Mouse (Mus musculus): Measurements from ENCODE around the gene Trnp1.

DNA sequence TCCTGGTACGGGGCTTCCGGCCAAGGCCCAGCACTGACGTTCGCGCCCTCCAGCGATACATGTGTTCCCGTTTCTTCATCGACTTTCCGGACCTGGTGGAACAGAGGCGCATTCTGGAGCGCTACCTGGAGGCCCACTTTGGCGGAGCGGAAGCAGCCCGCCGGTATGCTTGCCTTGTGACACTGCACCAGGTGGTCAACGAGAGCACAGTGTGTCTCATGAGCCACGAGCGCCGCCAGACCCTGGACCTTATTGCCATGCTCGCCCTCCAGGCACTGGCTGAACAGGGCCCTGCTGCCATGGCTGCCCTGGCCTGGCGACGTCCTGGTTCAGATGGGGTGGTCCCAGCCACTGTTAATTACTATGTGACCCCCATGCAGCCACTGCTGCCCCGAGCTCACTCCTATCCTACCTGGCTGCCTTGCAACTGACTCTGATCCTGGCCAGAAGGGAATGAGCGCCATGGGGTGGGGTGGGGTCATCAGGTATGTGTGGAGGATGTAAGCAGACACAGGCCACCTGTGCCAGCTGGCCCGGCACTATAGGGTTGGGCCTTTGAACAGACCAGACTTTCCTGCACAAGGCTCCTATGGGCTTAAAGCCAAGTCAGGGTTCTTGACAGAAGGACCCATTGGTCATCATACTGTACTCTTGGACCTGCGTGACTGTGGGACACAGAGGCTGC lies 11.5 kb downstream of the Trnp1 start:
- TF ChIP-seq CTCF (IDR thresholded peaks at IDR 0.05; ENCODE audit: control insufficient read depth, insufficient read depth, insufficient read length) (no peak), FOSL1 (IDR thresholded peaks at IDR 0.05; ENCODE audit: insufficient read depth, low read length, poor library complexity, severe bottlenecking) (no peak), MYOD1 (IDR thresholded peaks at IDR 0.05; ENCODE audit: control insufficient read depth, insufficient read length, low read depth) (no peak), MYOG (IDR thresholded peaks at IDR 0.05; ENCODE audit: control insufficient read depth, extremely low read depth, insufficient read length) (no peak), MAX (IDR thresholded peaks at IDR 0.05) (no peak)
